Mouse (Mus musculus): ENCODE measurements around the gene Olfr716. TPM values are rescaled to one million over a fixed set of nuclear protein-coding genes. Genes with fewer than 3 reads are reported as not detected.
"Not testable (repeated sequence)": the region's sequence is repeated elsewhere in the genome, so short reads cannot be mapped to it uniquely, and the experiment has no call there.

The Olfr716 gene
- polyA plus RNA-seq (2014; fragmentation: Nextera tagmentation; extraction: Ambion mirVana), result not detected in 2 replicates

DNA sequence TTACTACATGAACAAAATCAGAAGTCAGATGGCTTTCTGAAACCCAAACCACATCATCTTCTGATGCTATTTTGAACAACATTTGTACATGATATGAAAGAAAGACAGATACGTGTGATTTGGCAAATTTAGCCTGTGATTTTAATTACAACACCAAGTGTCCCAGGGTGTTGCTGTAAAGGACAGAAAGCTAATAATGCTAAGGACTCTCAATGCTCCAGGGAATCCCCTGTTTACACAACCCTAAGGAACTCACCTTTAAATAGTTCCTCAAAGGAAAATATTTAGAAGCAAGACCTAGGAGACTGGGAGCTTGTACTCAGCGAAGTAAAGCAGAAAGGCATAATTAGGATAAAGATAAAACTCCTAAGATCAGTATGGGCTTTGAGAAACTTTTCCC lies at the start of gene Olfr716:
Olfr716 (plus strand) TSS at position 301 of the 400 bp plus-strand sequence.
- not testable (repeated sequence) for H3K9ac ChIP-seq (replicated peaks; ENCODE audit: low read length); H3K27me3 ChIP-seq (ENCODE audit: control insufficient read depth, insufficient read depth, low read length); H3K36me3 ChIP-seq (ENCODE audit: control insufficient read depth, insufficient read depth, low read length); DNase-seq; H3K4me3 ChIP-seq (replicated peaks; ENCODE audit: low read depth, low read length); H3K9me3 ChIP-seq (ENCODE audit: control insufficient read depth, low read length); H3K4me2 ChIP-seq (ENCODE audit: low read length); H3K27ac ChIP-seq (replicated peaks; ENCODE audit: low read depth, low read length); H3K4me1 ChIP-seq (ENCODE audit: control insufficient read depth, insufficient read depth, low read length); ATAC-seq (ENCODE audit: low FRiP score, low TSS enrichment)
- 77% methylated on average over 2 of the region's 2 CpGs for WGBS

DNA sequence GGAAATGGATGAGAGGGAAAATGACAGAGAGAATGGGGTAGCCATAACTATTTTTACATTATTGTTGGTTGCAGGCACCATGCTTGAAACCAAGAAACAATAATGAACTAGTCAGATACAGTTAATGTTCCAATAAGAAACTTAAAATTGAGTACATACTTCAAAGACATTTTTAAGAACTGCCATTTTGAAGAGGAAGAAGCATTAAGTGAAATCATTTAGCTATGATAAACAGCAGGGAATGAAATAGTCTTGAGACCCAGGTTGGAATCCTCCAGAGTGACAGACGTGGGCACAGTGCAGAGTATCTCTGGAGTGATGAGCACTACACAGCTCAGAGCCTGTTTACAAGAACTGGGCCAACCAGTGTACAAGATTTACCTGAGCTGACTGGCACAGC lies 45.2 kb upstream of the Olfr716 start, which contains the start of gene Olfr17:
Olfr17 (plus strand) TSS at position 301 of the 400 bp plus-strand sequence.
- 44% methylated on average over 1 of the region's 1 CpGs for WGBS
- no peak within 1 kb of the TSS for H3K4me2 ChIP-seq (ENCODE audit: low read length)
- H3K9ac ChIP-seq (replicated peaks; ENCODE audit: low read length), result no peak within 1 kb of the TSS
- H3K4me1 ChIP-seq (ENCODE audit: control insufficient read depth, insufficient read depth, low read length), result no peaks in the 10 kb centered on the region
- H3K36me3 ChIP-seq (ENCODE audit: control insufficient read depth, insufficient read depth, low read length), result no peaks in the 10 kb centered on the region
- ATAC-seq (ENCODE audit: low FRiP score, low TSS enrichment) (no peak), DNase-seq (no peak)
- no peaks in the 10 kb centered on the region for H3K27me3 ChIP-seq (ENCODE audit: control insufficient read depth, insufficient read depth, low read length)
- H3K9me3 ChIP-seq (ENCODE audit: control insufficient read depth, low read length), result no peaks in the 10 kb centered on the region
- H3K4me3 ChIP-seq (replicated peaks; ENCODE audit: low read depth, low read length), result no peak within 1 kb of the TSS
- H3K27ac ChIP-seq (replicated peaks; ENCODE audit: low read depth, low read length), result no peak within 1 kb of the TSS

DNA sequence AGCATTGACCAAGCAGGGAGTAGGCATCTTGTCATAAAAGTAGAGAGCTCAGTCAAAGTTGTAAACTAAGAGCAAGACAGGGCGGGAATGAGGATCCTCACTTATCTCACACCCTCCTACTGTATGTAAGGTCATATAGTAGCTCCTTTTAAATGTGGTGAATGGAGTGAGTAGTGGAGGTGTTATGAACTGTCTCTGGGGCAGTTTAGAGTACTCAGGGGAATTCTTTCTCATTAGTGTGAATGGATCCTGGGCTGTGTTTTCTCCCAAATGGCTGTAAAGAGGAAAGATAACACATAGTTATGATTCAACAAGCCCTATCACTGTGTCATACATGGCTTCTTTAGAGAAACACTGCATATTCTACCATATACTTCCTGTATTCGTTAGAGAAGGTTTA lies 27.9 kb upstream of the Olfr716 start, which contains the start of gene Olfr715b:
Olfr715b (minus strand) TSS at position 101 of the 400 bp plus-strand sequence.
- not testable (repeated sequence) for H3K4me3 ChIP-seq (replicated peaks; ENCODE audit: low read depth, low read length); H3K27ac ChIP-seq (replicated peaks; ENCODE audit: low read depth, low read length); ATAC-seq (ENCODE audit: low FRiP score, low TSS enrichment); DNase-seq; H3K4me2 ChIP-seq (ENCODE audit: low read length); H3K9ac ChIP-seq (replicated peaks; ENCODE audit: low read length); H3K27me3 ChIP-seq (ENCODE audit: control insufficient read depth, insufficient read depth, low read length); H3K4me1 ChIP-seq (ENCODE audit: control insufficient read depth, insufficient read depth, low read length); H3K9me3 ChIP-seq (ENCODE audit: control insufficient read depth, low read length); H3K36me3 ChIP-seq (ENCODE audit: control insufficient read depth, insufficient read depth, low read length)
- WGBS, result 85% methylated on average over 1 of the region's 2 CpGs

- not testable (repeated sequence) for H3K27ac ChIP-seq (replicated peaks; ENCODE audit: low read depth, low read length); H3K4me3 ChIP-seq (replicated peaks; ENCODE audit: low read depth, low read length); ATAC-seq (ENCODE audit: low FRiP score, low TSS enrichment); H3K9me3 ChIP-seq (ENCODE audit: control insufficient read depth, low read length); H3K4me2 ChIP-seq (ENCODE audit: low read length); H3K9ac ChIP-seq (replicated peaks; ENCODE audit: low read length); H3K27me3 ChIP-seq (ENCODE audit: control insufficient read depth, insufficient read depth, low read length); H3K36me3 ChIP-seq (ENCODE audit: control insufficient read depth, insufficient read depth, low read length); DNase-seq; H3K4me1 ChIP-seq (ENCODE audit: control insufficient read depth, insufficient read depth, low read length)
- 94% methylated on average over 2 of the region's 3 CpGs for WGBS
Measured at GRCm38 (mm10) chr7:107130983-107131382, 7.1 kb upstream of the Olfr716 start, which contains the start of gene Olfr715. TSS of gene Olfr715 (minus strand) at chr7:107131083.

DNA sequence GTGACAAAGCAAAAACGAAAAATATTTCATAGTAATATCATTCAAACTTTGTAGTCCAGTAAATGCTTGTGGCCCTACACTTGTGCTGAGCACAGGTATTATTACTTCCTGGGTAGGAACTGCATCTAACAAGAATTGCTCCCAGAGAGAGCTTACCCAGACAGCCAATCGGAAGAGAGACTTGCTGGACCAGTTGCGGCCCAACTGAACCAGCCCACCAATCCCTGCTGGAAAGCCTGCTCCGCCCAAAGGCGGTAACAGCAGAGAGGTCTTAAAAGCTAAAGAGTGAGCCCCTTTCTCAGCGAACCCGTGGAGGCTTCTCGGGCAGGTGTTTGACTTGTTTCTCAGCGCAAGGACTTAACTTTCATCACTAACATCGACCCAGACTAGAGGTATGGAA lies 28.6 kb downstream of the Olfr716 start, which contains the start of gene Nlrp14:
Nlrp14 (plus strand) TSS at position 301 of the 400 bp plus-strand sequence.
- no peaks in the 10 kb centered on the region for H3K4me1 ChIP-seq (ENCODE audit: control insufficient read depth, insufficient read depth, low read length)
- no peak within 1 kb of the TSS for H3K4me2 ChIP-seq (ENCODE audit: low read length)
- no peaks in the 10 kb centered on the region for H3K9me3 ChIP-seq (ENCODE audit: control insufficient read depth, low read length)
- no peak for ATAC-seq (ENCODE audit: low FRiP score, low TSS enrichment)
- no peaks in the 10 kb centered on the region for H3K36me3 ChIP-seq (ENCODE audit: control insufficient read depth, insufficient read depth, low read length)
- no peaks in the 10 kb centered on the region for H3K27me3 ChIP-seq (ENCODE audit: control insufficient read depth, insufficient read depth, low read length)
- no peak within 1 kb of the TSS for H3K9ac ChIP-seq (replicated peaks; ENCODE audit: low read length)
- H3K4me3 ChIP-seq (replicated peaks; ENCODE audit: low read depth, low read length), result no peak within 1 kb of the TSS
- no peak for DNase-seq
- 88% methylated on average over 10 of the region's 10 CpGs for WGBS
- H3K27ac ChIP-seq (replicated peaks; ENCODE audit: low read depth, low read length), result no peak within 1 kb of the TSS

DNA sequence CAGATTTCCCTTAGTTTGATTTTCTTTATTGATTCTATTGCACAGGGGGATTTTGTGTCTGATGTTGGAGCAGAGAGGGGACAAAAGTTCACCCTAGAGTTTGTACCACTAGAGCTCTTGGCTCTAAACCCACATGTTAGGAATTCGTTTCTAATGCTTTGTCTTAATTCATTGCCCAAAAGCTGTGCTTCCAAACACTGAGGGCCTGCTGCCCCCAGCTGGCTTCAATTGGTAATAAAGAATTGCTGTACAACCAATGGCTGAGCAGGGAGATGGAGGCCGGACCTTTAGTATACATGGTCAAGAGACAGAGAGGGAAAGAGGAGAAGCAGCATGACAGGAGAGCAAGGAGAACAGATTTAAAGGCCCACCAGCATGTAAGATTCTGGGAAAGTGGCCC lies 42.3 kb downstream of the Olfr716 start:
- 44% methylated on average over 2 of the region's 2 CpGs for WGBS
- Histone ChIP-seq H3K4me1 (ENCODE audit: control insufficient read depth, insufficient read depth, low read length) (no peaks in the 10 kb centered on the region), H3K4me2 (ENCODE audit: low read length) (no peak overlapping the region), H3K27me3 (ENCODE audit: control insufficient read depth, insufficient read depth, low read length) (no peaks in the 10 kb centered on the region), H3K27ac (replicated peaks; ENCODE audit: low read depth, low read length) (no peak overlapping the region), H3K9me3 (ENCODE audit: control insufficient read depth, low read length) (no peaks in the 10 kb centered on the region), H3K9ac (replicated peaks; ENCODE audit: low read length) (no peak overlapping the region), H3K4me3 (replicated peaks; ENCODE audit: low read depth, low read length) (no peak overlapping the region), H3K36me3 (ENCODE audit: control insufficient read depth, insufficient read depth, low read length) (no peaks in the 10 kb centered on the region)
- DNase-seq (no peak), ATAC-seq (ENCODE audit: low FRiP score, low TSS enrichment) (no peak)

Other genes with a start within 250 kb of the Olfr716 start
- not detected in 2 replicates for gene Olfr707, start 237.1 kb upstream of the Olfr716 start, polyA plus RNA-seq (2014; fragmentation: Nextera tagmentation; extraction: Ambion mirVana)
- not detected in 2 replicates for gene Olfr1532-ps1, start 230.3 kb upstream of the Olfr716 start, polyA plus RNA-seq (2014; fragmentation: Nextera tagmentation; extraction: Ambion mirVana)
- not detected in 2 replicates for gene Olfr709-ps1, start 206.1 kb upstream of the Olfr716 start, polyA plus RNA-seq (2014; fragmentation: Nextera tagmentation; extraction: Ambion mirVana)
- not detected in 2 replicates for gene Olfr710, start 190.0 kb upstream of the Olfr716 start, polyA plus RNA-seq (2014; fragmentation: Nextera tagmentation; extraction: Ambion mirVana)
- gene Olfr6, start 174.4 kb upstream of the Olfr716 start, polyA plus RNA-seq (2014; fragmentation: Nextera tagmentation; extraction: Ambion mirVana), result not detected in 2 replicates
- gene Olfr711, start 162.9 kb upstream of the Olfr716 start, polyA plus RNA-seq (2014; fragmentation: Nextera tagmentation; extraction: Ambion mirVana), result not detected in 2 replicates
- not detected in 2 replicates for gene Olfr2, start 132.3 kb upstream of the Olfr716 start, polyA plus RNA-seq (2014; fragmentation: Nextera tagmentation; extraction: Ambion mirVana)
- gene Olfr713, start 107.2 kb upstream of the Olfr716 start, polyA plus RNA-seq (2014; fragmentation: Nextera tagmentation; extraction: Ambion mirVana), result not detected in 2 replicates
- not detected in 2 replicates for gene Olfr714, start 67.3 kb upstream of the Olfr716 start, polyA plus RNA-seq (2014; fragmentation: Nextera tagmentation; extraction: Ambion mirVana)
- gene Olfr17, start 45.1 kb upstream of the Olfr716 start, polyA plus RNA-seq (2014; fragmentation: Nextera tagmentation; extraction: Ambion mirVana), result not detected in 2 replicates
- gene Olfr715b, start 28.0 kb upstream of the Olfr716 start, polyA plus RNA-seq (2014; fragmentation: Nextera tagmentation; extraction: Ambion mirVana), result not detected in 2 replicates
- gene Olfr715, start 7.2 kb upstream of the Olfr716 start, polyA plus RNA-seq (2014; fragmentation: Nextera tagmentation; extraction: Ambion mirVana), result not detected in 2 replicates
- not detected in 2 replicates for gene Nlrp14, start 28.7 kb downstream of the Olfr716 start, polyA plus RNA-seq (2014; fragmentation: Nextera tagmentation; extraction: Ambion mirVana)
- gene Rbmxl2, start 71.1 kb downstream of the Olfr716 start, polyA plus RNA-seq (2014; fragmentation: Nextera tagmentation; extraction: Ambion mirVana), result not detected in 2 replicates
- 9.7 and 10.6 TPM in 2 replicates for gene Syt9, start 232.4 kb downstream of the Olfr716 start, polyA plus RNA-seq (2014; fragmentation: Nextera tagmentation; extraction: Ambion mirVana)

Data from midbrain, embryonic 14.5 days (tissue).